Mouse (Mus musculus): ENCODE results near the gene Igsf3.

DNA sequence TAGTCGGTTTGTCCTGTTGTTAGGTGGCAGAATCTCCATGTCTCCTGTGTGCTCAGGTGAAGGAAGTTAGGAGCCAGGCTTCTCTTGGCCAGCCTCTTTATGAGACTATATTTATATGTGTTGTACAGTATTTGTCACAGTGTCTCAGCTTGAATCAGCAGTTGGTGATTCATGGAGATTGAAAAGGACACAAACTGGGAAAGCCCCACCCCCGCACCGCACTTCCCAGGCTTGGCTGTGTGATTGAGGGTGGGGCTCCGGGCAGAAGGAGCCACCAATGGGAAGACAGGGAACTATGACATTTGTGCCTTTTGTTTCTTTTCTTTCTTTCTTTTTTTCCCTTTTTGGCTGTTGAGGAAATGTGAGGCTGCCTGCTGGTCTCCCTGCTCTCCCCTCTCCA is 2.9 kb downstream of the Igsf3 start:
- TF ChIP-seq GABPA (IDR thresholded peaks at IDR 0.05; ENCODE audit: low read depth, low read length) (no peak), NRF1 (IDR thresholded peaks at IDR 0.05; ENCODE audit: insufficient read depth, low read depth, low read length, poor library complexity, severe bottlenecking) (no peak), UBTF (IDR thresholded peaks at IDR 0.05; ENCODE audit: borderline replicate concordance, insufficient read depth, low read depth, low read length) (no peak), POLR2A (IDR thresholded peaks at IDR 0.05; ENCODE audit: control insufficient read depth in 1 of 2, insufficient read depth in 1 of 2, low read depth in 1 of 2, low read length in 2 of 2, poor library complexity in 1 of 2) (no peak), MXI1 (IDR thresholded peaks at IDR 0.05; ENCODE audit: low read depth, low read length) (no peak), E2F4 (IDR thresholded peaks at IDR 0.05; ENCODE audit: borderline replicate concordance, low read depth, low read length) (no peak), MAX (IDR thresholded peaks at IDR 0.05; ENCODE audit: low read length) (no peak), POLR2AphosphoS2 (IDR thresholded peaks at IDR 0.05; ENCODE audit: low read length) (no peak), SMC3 (IDR thresholded peaks at IDR 0.05; ENCODE audit: low read depth, low read length) (no peak), KAT2A (conservative IDR thresholded peaks at IDR 0.05; ENCODE audit: low read depth, low read length) (no peak), CTCF (IDR thresholded peaks at IDR 0.05 in 2 of 3, conservative IDR thresholded peaks at IDR 0.05 in 1 of 3; ENCODE audit: control insufficient read depth in 1 of 3, insufficient read depth in 1 of 3, low read depth in 2 of 3, low read length in 3 of 3, poor library complexity in 1 of 3, severe bottlenecking in 1 of 3) (no peak), TBP (IDR thresholded peaks at IDR 0.05; ENCODE audit: low read depth, low read length) (no peak), USF1 (IDR thresholded peaks at IDR 0.05; ENCODE audit: low read depth, low read length) (no peak)
